Mouse (Mus musculus) CH12.LX (cell line): ENCODE results near the gene Clk3. TPM values are rescaled to one million over a fixed set of nuclear protein-coding genes. Genes with fewer than 3 reads are reported as not detected.

ENCODE experiments used
- DNase-seq: peaks from one replicate; pipeline ENCODE4 v3.0.0-alpha.2; 2013; ENCODE audit errors: extremely low read depth
- H3K27ac ChIP-seq: 2 replicates; pipeline ENCODE4 v1.5.1; 2012; ENCODE audit warnings: low read depth, mild to moderate bottlenecking, control low read depth, moderate library complexity; ENCODE audit not compliant: insufficient read depth
- H3K27me3 ChIP-seq: replicated peaks from 2 replicates; pipeline ENCODE3; 2012; ENCODE audit warnings: inconsistent platforms
- H3K36me3 ChIP-seq, 2 experiments: replicated peaks in 1 of 2; 2 replicates each; pipeline versions ENCODE3 to v1.6.1; 2012; ENCODE audit warnings: inconsistent platforms in 1 of 2, low read length in 1 of 2, mild to moderate bottlenecking in 1 of 2, mixed read lengths in 1 of 2, moderate library complexity in 1 of 2; ENCODE audit not compliant: control insufficient read depth in 1 of 2, insufficient read depth in 1 of 2
- H3K4me1 ChIP-seq, 2 experiments: 2 replicates each; pipeline ENCODE4 v1.6.1; 2012; ENCODE audit warnings: inconsistent platforms in 1 of 2, moderate library complexity in 1 of 2; ENCODE audit not compliant: insufficient read depth in 2 of 2, control insufficient read depth in 1 of 2
- H3K4me2 ChIP-seq: 2 replicates; pipeline ENCODE4 v1.6.1; 2012; ENCODE audit warnings: low read depth, mild to moderate bottlenecking, control low read depth; ENCODE audit not compliant: poor library complexity, insufficient read depth, severe bottlenecking
- H3K4me3 ChIP-seq, 3 experiments: fragments of 150-350 bp in 1 of 3; sonication (generic) in 1 of 3; replicated peaks in 1 of 3; 2 replicates each; pipeline versions ENCODE3 to v1.5.1; 2011 to 2012; ENCODE audit warnings: low read depth in 2 of 3, low read length in 2 of 3, mild to moderate bottlenecking in 2 of 3, moderate library complexity in 2 of 3, control low read depth in 1 of 3, improper control_type of control experiment in 1 of 3, inconsistent platforms in 1 of 3, mixed read lengths in 1 of 3; ENCODE audit not compliant: poor library complexity in 1 of 3
- H3K79me2 ChIP-seq: replicated peaks from 2 replicates; pipeline ENCODE4 v1.6.1; 2012; ENCODE audit warnings: mild to moderate bottlenecking, moderate library complexity; ENCODE audit not compliant: control insufficient read depth, poor library complexity, insufficient read depth, severe bottlenecking; ENCODE audit errors: extremely low read depth
- H3K9ac ChIP-seq: 2 replicates; pipeline ENCODE4 v1.6.1; 2012; ENCODE audit warnings: low read depth, mild to moderate bottlenecking, control low read depth, moderate library complexity; ENCODE audit not compliant: insufficient read depth
- H3K9me3 ChIP-seq: replicated peaks from 2 replicates; pipeline ENCODE3; 2012; ENCODE audit warnings: low read length, inconsistent platforms, mixed read lengths
- BHLHE40 ChIP-seq: IDR thresholded peaks from 2 replicates; pipeline ENCODE4 v1.6.1; 2011; ENCODE audit warnings: mild to moderate bottlenecking, low read depth, low read length, improper control_type of control experiment
- CHD1 ChIP-seq: IDR thresholded peaks from 2 replicates; pipeline ENCODE4 v1.6.1; 2012; ENCODE audit warnings: low read depth, low read length, improper control_type of control experiment, inconsistent platforms
- CHD2 ChIP-seq: IDR thresholded peaks from 2 replicates; pipeline ENCODE4 v1.6.1; 2011; ENCODE audit warnings: low read length, improper control_type of control experiment
- CTCF ChIP-seq, 2 experiments: IDR thresholded peaks in 1 of 2; conservative IDR thresholded peaks in 1 of 2; 2 replicates each; pipeline ENCODE4 v1.5.1; 2011 to 2012; ENCODE audit warnings: low read depth in 2 of 2, low read length in 2 of 2, improper control_type of control experiment in 1 of 2, inconsistent platforms in 1 of 2, mild to moderate bottlenecking in 1 of 2, moderate library complexity in 1 of 2
- E2F4 ChIP-seq: IDR thresholded peaks from 2 replicates; pipeline ENCODE4 v1.6.1; 2011; ENCODE audit warnings: low read depth, low read length, improper control_type of control experiment; ENCODE audit not compliant: insufficient replicate concordance
- ELF1 ChIP-seq: IDR thresholded peaks from 2 replicates; pipeline ENCODE4 v1.6.1; 2014; ENCODE audit warnings: low read depth, mild to moderate bottlenecking, inconsistent platforms, low read length, improper control_type of control experiment
- EP300 ChIP-seq: IDR thresholded peaks from 2 replicates; pipeline ENCODE4 v1.6.1; 2011; ENCODE audit warnings: low read length, improper control_type of control experiment
- ETS1 ChIP-seq: conservative IDR thresholded peaks from 2 replicates; pipeline ENCODE4 v1.6.1; 2012; ENCODE audit warnings: low read depth, mild to moderate bottlenecking, inconsistent platforms, low read length, improper control_type of control experiment, moderate library complexity
- GABPA ChIP-seq: IDR thresholded peaks from 2 replicates; pipeline ENCODE4 v1.6.1; 2012; ENCODE audit warnings: low read depth, low read length, improper control_type of control experiment, inconsistent platforms; ENCODE audit not compliant: insufficient replicate concordance
- HCFC1 ChIP-seq: IDR thresholded peaks from 2 replicates; pipeline ENCODE4 v1.6.1; 2012; ENCODE audit warnings: low read depth, mild to moderate bottlenecking, inconsistent platforms, low read length, improper control_type of control experiment
- IRF4 ChIP-seq: IDR thresholded peaks from 2 replicates; pipeline ENCODE4 v1.6.1; 2014; ENCODE audit warnings: low read depth, mild to moderate bottlenecking, inconsistent platforms, low read length, improper control_type of control experiment
- JUN ChIP-seq: IDR thresholded peaks from 2 replicates; pipeline ENCODE4 v1.6.1; 2011; ENCODE audit warnings: low read depth, mild to moderate bottlenecking, low read length, improper control_type of control experiment, moderate library complexity; ENCODE audit not compliant: insufficient read depth
- JUND ChIP-seq: conservative IDR thresholded peaks from 2 replicates; pipeline ENCODE4 v1.6.1; 2011; ENCODE audit warnings: low read depth, low read length, improper control_type of control experiment
- KAT2A ChIP-seq: IDR thresholded peaks from 2 replicates; pipeline ENCODE4 v1.6.1; 2012; ENCODE audit warnings: low read length, improper control_type of control experiment, inconsistent platforms; ENCODE audit not compliant: insufficient replicate concordance
- MAFK ChIP-seq: IDR thresholded peaks from 2 replicates; pipeline ENCODE4 v1.6.1; 2011; ENCODE audit warnings: low read length, improper control_type of control experiment; ENCODE audit not compliant: insufficient replicate concordance
- MAX ChIP-seq: IDR thresholded peaks from 2 replicates; pipeline ENCODE4 v1.6.1; 2011; ENCODE audit warnings: low read length, improper control_type of control experiment
- MAZ ChIP-seq: IDR thresholded peaks from 2 replicates; pipeline ENCODE4 v1.6.1; 2012; ENCODE audit warnings: low read depth, mild to moderate bottlenecking, inconsistent platforms, low read length, improper control_type of control experiment, moderate library complexity
- MEF2A ChIP-seq: IDR thresholded peaks from 2 replicates; pipeline ENCODE4 v1.6.1; 2014; ENCODE audit warnings: low read depth, mild to moderate bottlenecking, inconsistent platforms, low read length, improper control_type of control experiment, borderline replicate concordance
- MXI1 ChIP-seq: IDR thresholded peaks from 2 replicates; pipeline ENCODE4 v1.6.1; 2011; ENCODE audit warnings: mild to moderate bottlenecking, low read depth, low read length, improper control_type of control experiment
- MYC ChIP-seq: IDR thresholded peaks from 2 replicates; pipeline ENCODE4 v1.6.1; 2011; ENCODE audit warnings: low read depth, mild to moderate bottlenecking, improper control_type of control experiment, low read length
- NELFE ChIP-seq: IDR thresholded peaks from 2 replicates; pipeline ENCODE4 v1.6.1; 2011; ENCODE audit warnings: low read depth, low read length, improper control_type of control experiment
- NRF1 ChIP-seq: IDR thresholded peaks from 2 replicates; pipeline ENCODE4 v1.6.1; 2014; ENCODE audit warnings: low read depth, mild to moderate bottlenecking, inconsistent platforms, low read length, improper control_type of control experiment, moderate library complexity
- PAX5 ChIP-seq: IDR thresholded peaks from 2 replicates; pipeline ENCODE4 v1.6.1; 2012; ENCODE audit warnings: low read length, inconsistent platforms, mixed read lengths
- POLR2A ChIP-seq: IDR thresholded peaks from 2 replicates; pipeline ENCODE4 v1.6.1; 2011; ENCODE audit warnings: low read depth, mild to moderate bottlenecking, improper control_type of control experiment, low read length
- POLR2AphosphoS2 ChIP-seq: IDR thresholded peaks from 2 replicates; pipeline ENCODE4 v1.6.1; 2011; ENCODE audit warnings: low read depth, low read length, improper control_type of control experiment
- RAD21 ChIP-seq: IDR thresholded peaks from 2 replicates; pipeline ENCODE4 v1.6.1; 2011; ENCODE audit warnings: low read depth, mild to moderate bottlenecking, low read length, improper control_type of control experiment, moderate library complexity
- RCOR1 ChIP-seq: conservative IDR thresholded peaks from 2 replicates; pipeline ENCODE4 v1.6.1; 2012; ENCODE audit warnings: low read depth, mild to moderate bottlenecking, inconsistent platforms, low read length, improper control_type of control experiment
- SIN3A ChIP-seq: IDR thresholded peaks from 2 replicates; pipeline ENCODE4 v1.6.1; 2012; ENCODE audit warnings: low read length, improper control_type of control experiment, inconsistent platforms
- SMC3 ChIP-seq: IDR thresholded peaks from 2 replicates; pipeline ENCODE4 v1.6.1; 2011; ENCODE audit warnings: low read depth, low read length, improper control_type of control experiment
- TBP ChIP-seq: conservative IDR thresholded peaks from 2 replicates; pipeline ENCODE4 v1.6.1; 2011; ENCODE audit warnings: low read depth, low read length, improper control_type of control experiment
- TCF12 ChIP-seq: IDR thresholded peaks from 2 replicates; pipeline ENCODE4 v1.6.1; 2014; ENCODE audit warnings: low read depth, mild to moderate bottlenecking, inconsistent platforms, low read length, improper control_type of control experiment
- UBTF ChIP-seq: IDR thresholded peaks from 2 replicates; pipeline ENCODE4 v1.6.1; 2012; ENCODE audit warnings: low read depth, mild to moderate bottlenecking, inconsistent platforms, low read length, improper control_type of control experiment, moderate library complexity
- USF1 ChIP-seq: IDR thresholded peaks from 2 replicates; pipeline ENCODE4 v1.6.1; 2014; ENCODE audit warnings: low read depth, mild to moderate bottlenecking, inconsistent platforms, low read length, improper control_type of control experiment
- USF2 ChIP-seq: conservative IDR thresholded peaks from 2 replicates; pipeline ENCODE4 v1.6.1; 2011; ENCODE audit warnings: low read depth, low read length, improper control_type of control experiment
- ZC3H11A ChIP-seq: IDR thresholded peaks from 2 replicates; pipeline ENCODE4 v1.6.1; 2012; ENCODE audit warnings: low read depth, mild to moderate bottlenecking, inconsistent platforms, low read length, improper control_type of control experiment
- ZNF384 ChIP-seq: IDR thresholded peaks from 2 replicates; pipeline ENCODE4 v1.6.1; 2012; ENCODE audit warnings: low read depth, low read length, improper control_type of control experiment, inconsistent platforms
- dilution Hi-C: fragments of 300-500 bp; cut with MboI; formaldehyde crosslinking; loops from 2 replicates; pipeline ENCODE4 v1.14.3; 2020; ENCODE audit warnings: low sequenced_read_pairs; ENCODE audit not compliant: extremely low pct_unique_long_range_greater_than_20kb, extremely low pct_ligation_motif_present
- in situ Hi-C: fragments of 300-500 bp; cut with MboI; formaldehyde crosslinking; loops from 3 replicates; pipeline ENCODE4 v1.14.3; 2019; ENCODE audit warnings: low sequenced_read_pairs, low pct_ligation_motif_present, low pct_unique_long_range_greater_than_20kb, mixed read lengths
- polyA plus RNA-seq: library from polyadenylated mRNA; unstranded; fragments of >175 nt; gene quantifications from 2 replicates; pipeline ENCODE4 v1.2.1, GENCODE M21; 2012; ENCODE audit warnings: low read depth; ENCODE audit not compliant: insufficient read length
- total RNA-seq, 2 experiments: library from RNA; depleted of rRNA; stranded (reverse); fragments of 300-350 nt in 1 of 2; fragments of >200 nt in 1 of 2; gene quantifications; 2 replicates each; pipeline ENCODE4 v1.2.3; 2012 to 2014

Gene Clk3
- total RNA-seq (2012; rRNA removed) (39.9 and 46.7 TPM in 2 replicates), total RNA-seq (2014; rRNA removed) (69.0 and 87.7 TPM in 2 replicates), polyA plus RNA-seq (62.4 and 67.9 TPM in 2 replicates)

- DNase-seq: peak; percentile 53
- dilution Hi-C loops: no loop called here
- Histone ChIP-seq H3K36me3 (peaks cover 10 to 13% of the 10 kb centered on the region in 2 experiments), H3K4me2 (peak within 1 kb of the TSS; percentile 83), H3K9ac (peak within 1 kb of the TSS; percentile 84), H3K27ac (peak within 1 kb of the TSS; percentile 87), H3K9me3 (no peaks in the 10 kb centered on the region), H3K4me3 (peak within 1 kb of the TSS; percentile 83 to 94 (median 85)), H3K27me3 (peaks cover 14% of the 10 kb centered on the region), H3K4me1 (peaks cover 17 to 62% of the 10 kb centered on the region in 2 experiments), H3K79me2 (peaks cover 39% of the 10 kb centered on the region)
- in situ Hi-C loops: no loop called here
- no peak for TF ChIP-seq HCFC1
- 0 out of 2 replicates have a peak, but pooled peaks have one; percentile 29 for TF ChIP-seq TBP
- TF ChIP-seq PAX5: no peak
- peak; percentile 32 for TF ChIP-seq IRF4
- no peak for TF ChIP-seq SMC3
- no peak for TF ChIP-seq EP300
- TF ChIP-seq USF2: no peak
- no peak; the same call in 1 of the 2 replicates for TF ChIP-seq POLR2AphosphoS2
- TF ChIP-seq ELF1: no peak
- no peak for TF ChIP-seq E2F4
- TF ChIP-seq USF1: no peak
- no peak; the same call in 1 of the 2 replicates for TF ChIP-seq MAX
- TF ChIP-seq MAZ: 0 out of 2 replicates have a peak, but pooled peaks have one; percentile 34
- no peak for TF ChIP-seq JUN
- no peak for TF ChIP-seq ZC3H11A
- 0 out of 2 replicates have a peak, but pooled peaks have one; percentile 37 for TF ChIP-seq CHD1
- TF ChIP-seq CTCF (conservative IDR thresholded peaks at IDR 0.05 in 1 of 2, IDR thresholded peaks at IDR 0.05 in 1 of 2; ENCODE audit: low read depth in 2 of 2, low read length in 2 of 2): peak in 1 of 2 experiments; percentile 23; a peak in 1 of 4 replicates
- peak; percentile 32; the same call in 1 of the 2 replicates for TF ChIP-seq POLR2A
- TF ChIP-seq MYC: 0 out of 2 replicates have a peak, but pooled peaks have one; percentile 5
- no peak for TF ChIP-seq RAD21
- peak; percentile 27; the same call in 1 of the 2 replicates for TF ChIP-seq TCF12
- peak; percentile 65; the same call in 1 of the 2 replicates for TF ChIP-seq UBTF
- TF ChIP-seq MXI1: peak; percentile 81
- TF ChIP-seq BHLHE40: no peak
- peak; percentile 15; the same call in 1 of the 2 replicates for TF ChIP-seq NELFE
- 0 out of 2 replicates have a peak, but pooled peaks have one; percentile 39 for TF ChIP-seq MEF2A
- TF ChIP-seq KAT2A: no peak
- peak; percentile 79 for TF ChIP-seq ZNF384
- no peak; the same call in none of the 2 replicates for TF ChIP-seq SIN3A
- TF ChIP-seq JUND: no peak
- no peak for TF ChIP-seq GABPA
- 0 out of 2 replicates have a peak, but pooled peaks have one; percentile 47 for TF ChIP-seq NRF1
- TF ChIP-seq CHD2: no peak
- TF ChIP-seq MAFK: no peak
- 0 out of 2 replicates have a peak, but pooled peaks have one; percentile 30 for TF ChIP-seq RCOR1
- TF ChIP-seq ETS1: peak; percentile 6; the same call in 1 of the 2 replicates
Observed at GRCm38 (mm10) chr9:57765364-57766351, at the start of gene Clk3. Gene Clk3 (minus strand): TSS chr9:57765860.
